Mouse (Mus musculus) frontal cortex, postnatal 14 days (tissue): ENCODE measurements at regions not wholly inside any gene's neighbourhood (a gene's known extent, or its start where the extent isn't known, plus 50 kb on each side); places are given as distances from the start of the nearest gene placed in this dataset.

Experiments
- DNase-seq, 2 experiments: peaks; one replicate each; pipeline ENCODE4 v3.0.0; 2022; ENCODE audit warnings: low spot score in 2 of 2

- peak; percentile 35 to 44 for DNase-seq
Observed at GRCm38 (mm10) chr10:53435181-53435874, 55.6 kb upstream of the Cep85l start.

GRCm38 (mm10) chr10:53434376-53435171, 54.8 kb upstream of the Cep85l start:
- no peak for DNase-seq

GRCm38 (mm10) chr10:53432794-53433193, 53.0 kb upstream of the Cep85l start:
- DNase-seq, result no peak

GRCm38 (mm10) chr10:53429539-53430344, 50.0 kb upstream of the Cep85l start:
- DNase-seq, result no peak
